Mouse (Mus musculus) G1E (cell line): Measurements from ENCODE around the gene Patj.

Experiments used
- CTCF ChIP-seq: IDR thresholded peaks from 2 replicates; pipeline ENCODE4 v1.5.1; 2012; ENCODE audit warnings: low read depth, low read length, inconsistent platforms, mixed read lengths
- GATA1 ChIP-seq: IDR thresholded peaks from 2 replicates; pipeline ENCODE4 v1.6.1; 2012; ENCODE audit warnings: borderline replicate concordance, low read length, inconsistent platforms, mixed read lengths
- GATA2 ChIP-seq: IDR thresholded peaks from 2 replicates; pipeline ENCODE4 v1.6.1; 2012; ENCODE audit warnings: low read depth, low read length, inconsistent platforms, borderline replicate concordance
- POLR2AphosphoS5 ChIP-seq: IDR thresholded peaks from 2 replicates; pipeline ENCODE4 v1.6.1; 2012; ENCODE audit warnings: low read depth, low read length, inconsistent platforms; ENCODE audit not compliant: insufficient replicate concordance
- TAL1 ChIP-seq: conservative IDR thresholded peaks from 2 replicates; pipeline ENCODE4 v1.6.1; 2012; ENCODE audit warnings: low read depth, low read length, inconsistent platforms, mixed read lengths

GRCm38 (mm10) chr4:98660534-98660933, 264.9 kb downstream of the Patj start:
- no peak for TF ChIP-seq POLR2AphosphoS5
- no peak for TF ChIP-seq GATA1
- TF ChIP-seq CTCF: no peak
- no peak for TF ChIP-seq TAL1
- no peak for TF ChIP-seq GATA2
